Mouse (Mus musculus) heart, embryonic 13.5 days (tissue): ENCODE results near the gene Olfr77. TPM values are rescaled to one million over a fixed set of nuclear protein-coding genes. Genes with fewer than 3 reads are reported as not detected.

Experiments
- ATAC-seq: fragments of 200-750 bp; cut with Nextera tagmentation; 2 replicates; pipeline ENCODE4 v1.8.0; 2017; ENCODE audit warnings: moderate TSS enrichment; ENCODE audit not compliant: insufficient number of reproducible peaks, low FRiP score, low TSS enrichment; ENCODE audit errors: extremely low read depth
- H3K27ac ChIP-seq: fragments of 300-500 bp; sonication (generic); replicated peaks from 2 replicates; pipeline ENCODE4 v1.5.1; 2015; ENCODE audit warnings: moderate library complexity, mild to moderate bottlenecking, inconsistent platforms
- H3K27me3 ChIP-seq: fragments of 300-500 bp; sonication (generic); replicated peaks from 2 replicates; pipeline ENCODE4 v1.6.1; 2015; ENCODE audit warnings: mild to moderate bottlenecking, inconsistent platforms
- H3K36me3 ChIP-seq: fragments of 300-500 bp; sonication (generic); 2 replicates; pipeline ENCODE4 v1.6.1; 2015; ENCODE audit warnings: mild to moderate bottlenecking, inconsistent platforms
- H3K4me1 ChIP-seq: fragments of 300-500 bp; sonication (generic); 2 replicates; pipeline ENCODE4 v1.6.1; 2015; ENCODE audit warnings: inconsistent platforms
- H3K4me2 ChIP-seq: fragments of 300-500 bp; sonication (generic); 2 replicates; pipeline ENCODE4 v1.6.1; 2015; ENCODE audit warnings: inconsistent platforms, mild to moderate bottlenecking, moderate library complexity
- H3K4me3 ChIP-seq: fragments of 300-500 bp; sonication (generic); 2 replicates; pipeline ENCODE4 v1.5.1; 2015; ENCODE audit warnings: moderate library complexity, mild to moderate bottlenecking, inconsistent platforms
- H3K9ac ChIP-seq: fragments of 300-500 bp; sonication (generic); 2 replicates; pipeline ENCODE4 v1.6.1; 2015; ENCODE audit warnings: inconsistent platforms, mild to moderate bottlenecking, moderate library complexity
- H3K9me3 ChIP-seq: fragments of 300-500 bp; sonication (generic); 2 replicates; pipeline ENCODE4 v1.6.1; 2016; ENCODE audit warnings: inconsistent platforms
- WGBS: fragments of 180-500 bp; shearing (Covaris S2); methylation state at CpG from one replicate; pipeline ENCODE4 v1.1.7; 2015; ENCODE audit warnings: mixed read lengths; 5-methylcytosine and 5-hydroxymethylcytosine counted together
- polyA plus RNA-seq: library from polyadenylated mRNA; unstranded; fragments of >200 nt; fragmentation: Nextera tagmentation; extraction: Ambion mirVana; gene quantifications from 2 replicates; pipeline ENCODE4 v1.2.1, GENCODE M21; 2015

The Olfr77 gene
- polyA plus RNA-seq, result 0.17 and 0.18 TPM in 2 replicates

DNA sequence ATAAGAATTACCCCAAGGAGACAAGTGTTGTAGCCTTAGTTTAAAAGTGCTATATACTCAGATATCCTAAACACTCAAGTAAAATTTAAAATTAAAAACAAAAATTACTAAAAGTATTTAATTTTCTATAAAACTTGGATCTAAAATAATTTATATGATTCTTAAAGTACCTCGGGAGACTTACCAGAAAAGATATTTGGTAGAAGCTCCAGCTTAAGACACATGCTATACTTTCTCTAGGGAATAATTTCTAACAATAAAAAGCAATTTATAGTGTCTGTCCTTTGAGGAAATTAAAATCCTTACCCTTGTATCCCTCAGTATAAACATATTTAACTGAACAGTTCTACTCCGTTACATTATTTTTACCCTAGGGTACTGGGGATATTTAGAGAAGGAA is at the start of gene Olfr77:
TSS of gene Olfr77 (plus strand) at position 301 of the 400 bp plus-strand sequence.
- Histone ChIP-seq H3K4me1 (no peaks in the 10 kb centered on the region), H3K27me3 (no peaks in the 10 kb centered on the region), H3K4me2 (no peak within 1 kb of the TSS), H3K9ac (no peak within 1 kb of the TSS), H3K9me3 (peaks cover 12% of the 10 kb centered on the region), H3K36me3 (no peaks in the 10 kb centered on the region), H3K4me3 (no peak within 1 kb of the TSS), H3K27ac (no peak within 1 kb of the TSS)
- WGBS, result 73% methylated on average over 2 of the region's 2 CpGs
- ATAC-seq, result no peak

DNA sequence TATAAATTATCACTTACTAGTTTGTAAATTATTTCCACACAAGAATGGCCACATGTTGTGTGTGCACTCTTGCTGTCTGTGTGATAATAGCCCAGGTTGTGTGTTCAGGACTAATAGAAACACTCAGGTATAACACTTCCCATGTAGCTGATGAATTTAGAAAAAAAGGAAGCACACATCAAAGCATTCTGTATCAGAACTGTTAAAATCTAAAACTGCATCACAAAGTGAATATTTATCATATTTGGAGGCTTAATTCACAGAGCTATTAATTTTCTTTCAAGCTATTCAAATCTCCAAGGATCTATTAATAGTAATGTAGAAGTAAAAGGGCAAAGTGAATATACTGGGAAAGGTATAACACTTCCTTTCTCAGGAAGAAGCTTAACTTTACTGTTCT is 28.8 kb upstream of the Olfr77 start, which contains the start of gene Olfr862:
TSS of gene Olfr862 (minus strand) at position 101 of the 400 bp plus-strand sequence.
- Histone ChIP-seq H3K36me3 (no peaks in the 10 kb centered on the region), H3K4me3 (no peak within 1 kb of the TSS), H3K27ac (no peak within 1 kb of the TSS), H3K9me3 (peaks cover 22% of the 10 kb centered on the region; the same call in 1 of the 2 replicates), H3K9ac (no peak within 1 kb of the TSS), H3K27me3 (no peaks in the 10 kb centered on the region), H3K4me1 (no peaks in the 10 kb centered on the region), H3K4me2 (no peak within 1 kb of the TSS)
- ATAC-seq, result no peak

DNA sequence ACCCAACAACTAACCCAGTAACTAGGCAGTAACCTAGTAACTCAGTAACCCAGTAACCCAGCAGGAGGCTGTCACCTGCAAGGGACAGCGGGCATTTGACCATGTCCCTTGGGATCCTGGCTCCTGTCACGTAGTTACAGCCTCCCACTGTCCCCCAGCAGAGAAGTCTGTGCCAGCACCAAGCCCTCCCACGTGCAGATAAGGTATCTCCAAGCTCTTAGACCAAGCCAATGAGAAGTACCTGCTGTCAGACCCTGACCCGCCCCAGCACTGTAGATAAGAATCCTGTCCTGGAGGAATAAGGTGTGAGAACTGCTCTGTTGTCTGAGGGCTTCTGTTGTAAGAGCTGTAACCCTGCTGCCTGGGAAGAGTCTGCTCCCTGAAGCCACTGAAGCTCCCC is 5.5 kb upstream of the Olfr77 start:
- no peak overlapping the region for H3K27ac ChIP-seq
- H3K27me3 ChIP-seq, result no peaks in the 10 kb centered on the region
- no peak overlapping the region for H3K4me2 ChIP-seq
- no peak overlapping the region for H3K9ac ChIP-seq
- H3K36me3 ChIP-seq, result no peaks in the 10 kb centered on the region
- no peak overlapping the region for H3K4me3 ChIP-seq
- 44% methylated on average over 4 of the region's 4 CpGs for WGBS
- H3K4me1 ChIP-seq, result no peaks in the 10 kb centered on the region
- ATAC-seq, result no peak
- peaks cover 14% of the 10 kb centered on the region for H3K9me3 ChIP-seq

Other genes starting within 250 kb of the Olfr77 start
- not detected in 2 replicates for gene Olfr857, start 207.4 kb upstream of the Olfr77 start, polyA plus RNA-seq
- not detected in 2 replicates for gene Olfr58, start 136.6 kb upstream of the Olfr77 start, polyA plus RNA-seq
- gene Olfr859, start 112.0 kb upstream of the Olfr77 start, polyA plus RNA-seq, result not detected in 2 replicates
- gene Olfr860, start 67.1 kb upstream of the Olfr77 start, polyA plus RNA-seq, result not detected in 2 replicates
- gene Olfr862, start 28.9 kb upstream of the Olfr77 start, polyA plus RNA-seq, result not detected in 2 replicates
- gene Olfr866, start 111.2 kb downstream of the Olfr77 start, polyA plus RNA-seq, result not detected in 2 replicates
- gene Olfr867, start 140.7 kb downstream of the Olfr77 start, polyA plus RNA-seq, result not detected in 2 replicates
- gene Olfr868, start 181.8 kb downstream of the Olfr77 start, polyA plus RNA-seq, result not detected in 2 replicates
- not detected in 2 replicates for gene Olfr869, start 212.1 kb downstream of the Olfr77 start, polyA plus RNA-seq